Mouse (Mus musculus): ENCODE data around the gene Gm49601. TPM values are rescaled to one million over a fixed set of nuclear protein-coding genes. Genes with fewer than 3 reads are reported as not detected.

Gm49601 gene
- polyA plus RNA-seq, 1 experiment = 156 TPM

GRCm38 (mm10) chr16:18577599-18578160, 48.5 kb downstream of the Gm49601 start:
- Histone ChIP-seq H3K27me3 (ENCODE audit: control insufficient read depth, insufficient read depth, low read length) (peaks cover 30% of the 10 kb centered on the region), H3K27ac (ENCODE audit: insufficient read depth, low read depth, low read length) (no peak overlapping the region), H3K4me1 (ENCODE audit: control insufficient read depth, insufficient read depth, insufficient read length, low read length) (peaks cover 14% of the 10 kb centered on the region), H3K36me3 (ENCODE audit: control insufficient read depth, insufficient read depth, low read length) (no peaks in the 10 kb centered on the region), H3K4me3 (ENCODE audit: low read depth, low read length) (no peak overlapping the region)
- 51% methylated on average over 5 of the region's 5 CpGs for WGBS
- no peak for TF ChIP-seq POLR2A (IDR thresholded peaks at IDR 0.05; ENCODE audit: low read depth, low read length)

GRCm38 (mm10) chr16:18577071-18577470, 49.2 kb downstream of the Gm49601 start:
- Histone ChIP-seq H3K27me3 (ENCODE audit: control insufficient read depth, insufficient read depth, low read length) (peaks cover 24% of the 10 kb centered on the region), H3K36me3 (ENCODE audit: control insufficient read depth, insufficient read depth, low read length) (no peaks in the 10 kb centered on the region), H3K4me1 (ENCODE audit: control insufficient read depth, insufficient read depth, insufficient read length, low read length) (peaks cover 8% of the 10 kb centered on the region; the same call in 1 of the 2 replicates), H3K4me3 (ENCODE audit: low read depth, low read length) (no peak overlapping the region), H3K27ac (ENCODE audit: insufficient read depth, low read depth, low read length) (no peak overlapping the region)
- 51% methylated on average over 3 of the region's 3 CpGs for WGBS
- TF ChIP-seq POLR2A (IDR thresholded peaks at IDR 0.05; ENCODE audit: low read depth, low read length) = no peak
- TF ChIP-seq CTCF (IDR thresholded peaks at IDR 0.05; ENCODE audit: extremely low read depth, insufficient read length, insufficient replicate concordance, low read depth, low read length) = no peak

GRCm38 (mm10) chr16:18574196-18574595, 52.0 kb downstream of the Gm49601 start:
- TF ChIP-seq POLR2A (IDR thresholded peaks at IDR 0.05; ENCODE audit: low read depth, low read length) (no peak), CTCF (IDR thresholded peaks at IDR 0.05; ENCODE audit: extremely low read depth, insufficient read length, insufficient replicate concordance, low read depth, low read length) (no peak)
- no peak overlapping the region for H3K4me3 ChIP-seq (ENCODE audit: low read depth, low read length)
- H3K27me3 ChIP-seq (ENCODE audit: control insufficient read depth, insufficient read depth, low read length) = no peaks in the 10 kb centered on the region
- no peaks in the 10 kb centered on the region for H3K36me3 ChIP-seq (ENCODE audit: control insufficient read depth, insufficient read depth, low read length)
- no peak overlapping the region for H3K27ac ChIP-seq (ENCODE audit: insufficient read depth, low read depth, low read length)
- H3K4me1 ChIP-seq (ENCODE audit: control insufficient read depth, insufficient read depth, insufficient read length, low read length) = no peaks in the 10 kb centered on the region
- 70% methylated on average over 8 of the region's 8 CpGs for WGBS

Other genes starting within 250 kb of the Gm49601 start
- gene Txnrd2, start 200.0 kb downstream of the Gm49601 start, polyA plus RNA-seq (2012; rRNA removed) = 12.5 and 19.5 TPM in 2 replicates
- gene Comt, start 199.6 kb downstream of the Gm49601 start, polyA plus RNA-seq (2012; rRNA removed) = 127 and 214 TPM in 2 replicates
- 4.6 and 10.6 TPM in 2 replicates for gene Gnb1l, start 127.7 kb downstream of the Gm49601 start, polyA plus RNA-seq (2012; rRNA removed)
- 4.9 TPM in 2 replicates for gene Rtl10, start 127.5 kb downstream of the Gm49601 start, polyA plus RNA-seq (2012; rRNA removed)
- gene Tbx1, start 35.8 kb downstream of the Gm49601 start, polyA plus RNA-seq (2012; rRNA removed) = 2.6 and 8.3 TPM in 2 replicates
- 35.8 and 580 TPM in 2 replicates for gene Gp1bb, start 4.0 kb downstream of the Gm49601 start, polyA plus RNA-seq (2012; rRNA removed)
- gene Sept5, start 3.5 kb upstream of the Gm49601 start, polyA plus RNA-seq (2012; rRNA removed) = 64.1 and 381 TPM in 2 replicates
- gene Cldn5, start 150.4 kb upstream of the Gm49601 start, polyA plus RNA-seq (2012; rRNA removed) = 14.1 and 24.9 TPM in 2 replicates
- 7.0 and 11.4 TPM in 2 replicates for gene Ufd1, start 185.4 kb upstream of the Gm49601 start, polyA plus RNA-seq (2012; rRNA removed)
- 4.3 and 6.6 TPM in 2 replicates for gene Cdc45, start 185.6 kb upstream of the Gm49601 start, polyA plus RNA-seq (2012; rRNA removed)
- 33.6 and 49.8 TPM in 2 replicates for gene 2510002D24Rik, start 210.2 kb upstream of the Gm49601 start, polyA plus RNA-seq (2012; rRNA removed)
- not detected in 2 replicates for gene Gm28539, start 210.2 kb upstream of the Gm49601 start, polyA plus RNA-seq (2012; rRNA removed)

Data from small intestine, adult 2 months (tissue).